10 mouse cellular contexts compared by ENCODE assay signal in genomic region chr7:70325381-70325780, GRCm38 (mm10). TPM values are rescaled to one million over a fixed set of nuclear protein-coding genes. Genes with fewer than 3 reads are reported as not detected.
DNase-seq lines count a peak whose midpoint lies in the region; ATAC-seq and TF ChIP-seq lines count a peak whose summit lies in the region.
"Had no signal": no experiment of that assay in that cellular context is flagged by ENCODE, and none has a peak within 500 bp of the region (broad histone marks: within the 10 kb centered on the region; RNA-seq: fewer than 3 reads in every experiment).

No protein-coding gene starts in this region.

- ATAC-seq in lung, embryonic 14.5 days (ENCODE audit: insufficient read depth): no peak
- ATAC-seq in hindbrain, postnatal 0 days: no peak
- no peak for ATAC-seq in inflammation-experienced regulatory T-cells, adult 6 months

- peaks cover 54% of the 10 kb centered on the region for H3K27me3 ChIP-seq in lung, embryonic 14.5 days (ENCODE audit: insufficient read depth, low read length)
- peaks cover 98% of the 10 kb centered on the region for H3K27me3 ChIP-seq in embryonic facial prominence, embryonic 10.5 days (replicated peaks; ENCODE audit: low read depth, poor library complexity, severe bottlenecking)
- H3K27me3 ChIP-seq in hindbrain, postnatal 0 days (ENCODE audit: insufficient read depth, low read length): peaks cover 62% of the 10 kb centered on the region

- WGBS in lung, embryonic 14.5 days: 6% methylated on average over 18 of the region's 18 CpGs
- WGBS in lung, adult 2 months: 20% methylated on average over 18 of the region's 18 CpGs
- WGBS in embryonic facial prominence, embryonic 10.5 days: under 1% methylated on average over 18 of the region's 18 CpGs
- 6% methylated on average over 18 of the region's 18 CpGs for WGBS in hindbrain, postnatal 0 days

- no peak for DNase-seq in lung, embryonic 14.5 days
- DNase-seq in lung, adult 2 months: no peak
- DNase-seq in embryonic facial prominence, embryonic 10.5 days (ENCODE audit: low spot score): peak; percentile 63
- no peak for DNase-seq in hindbrain, postnatal 0 days (ENCODE audit: low spot score)
- DNase-seq in retina, postnatal 1 day: peak; percentile 36
- DNase-seq in urinary bladder, adult 2 months (ENCODE audit: low spot score): no peak
- no peak for DNase-seq in left cerebral cortex, adult 9 months (ENCODE audit: low spot score in 2 of 2)

- peak overlapping the region; percentile 10; the same call in 1 of the 2 replicates for H3K4me3 ChIP-seq in lung, embryonic 14.5 days (ENCODE audit: low read depth, low read length)
- H3K4me3 ChIP-seq in lung, adult 2 months (replicated peaks; ENCODE audit: extremely low read depth, low read depth, low read length): no peak overlapping the region
- H3K4me3 ChIP-seq in embryonic facial prominence, embryonic 10.5 days: peak overlapping the region; percentile 41
- peak overlapping the region; percentile 8; the same call in 1 of the 2 replicates for H3K4me3 ChIP-seq in hindbrain, postnatal 0 days (ENCODE audit: low read length)

- no peak for TF ChIP-seq POLR2A in lung, adult 2 months (IDR thresholded peaks at IDR 0.05; ENCODE audit: borderline replicate concordance, extremely low read depth, low read depth, low read length)

- H3K27ac ChIP-seq in lung, embryonic 14.5 days (ENCODE audit: low read depth): no peak overlapping the region
- peak overlapping the region; percentile 63 for H3K27ac ChIP-seq in embryonic facial prominence, embryonic 10.5 days (replicated peaks)
- no peak overlapping the region for H3K27ac ChIP-seq in hindbrain, postnatal 0 days

- H3K9me3 ChIP-seq in lung, embryonic 14.5 days (ENCODE audit: low read depth, low read length): no peaks in the 10 kb centered on the region
- no peaks in the 10 kb centered on the region for H3K9me3 ChIP-seq in embryonic facial prominence, embryonic 10.5 days
- H3K9me3 ChIP-seq in hindbrain, postnatal 0 days (ENCODE audit: low read length): no peaks in the 10 kb centered on the region

- H3K4me1 ChIP-seq in lung, embryonic 14.5 days (ENCODE audit: insufficient read depth): no peaks in the 10 kb centered on the region
- no peaks in the 10 kb centered on the region for H3K4me1 ChIP-seq in lung, adult 2 months (ENCODE audit: control insufficient read depth, insufficient read depth, low read length)
- H3K4me1 ChIP-seq in embryonic facial prominence, embryonic 10.5 days: peaks cover 47% of the 10 kb centered on the region
- no peaks in the 10 kb centered on the region for H3K4me1 ChIP-seq in hindbrain, postnatal 0 days (ENCODE audit: insufficient read depth, low read length)

- no peaks in the 10 kb centered on the region for H3K36me3 ChIP-seq in lung, embryonic 14.5 days (ENCODE audit: insufficient read depth)
- no peaks in the 10 kb centered on the region for H3K36me3 ChIP-seq in embryonic facial prominence, embryonic 10.5 days (replicated peaks)
- H3K36me3 ChIP-seq in hindbrain, postnatal 0 days (ENCODE audit: insufficient read depth, low read length): no peaks in the 10 kb centered on the region

- no peak for TF ChIP-seq CTCF in lung, embryonic 14.5 days (IDR thresholded peaks at IDR 0.05; ENCODE audit: low read depth)
- no peak for TF ChIP-seq CTCF in lung, adult 2 months (IDR thresholded peaks at IDR 0.05; ENCODE audit: insufficient read depth, low read length)
- TF ChIP-seq CTCF in hindbrain, postnatal 0 days (IDR thresholded peaks at IDR 0.05; ENCODE audit: low read depth): no peak

- H3K9ac ChIP-seq in lung, embryonic 14.5 days: no peak overlapping the region
- no peak overlapping the region for H3K9ac ChIP-seq in hindbrain, postnatal 0 days (replicated peaks; ENCODE audit: low read length)

- peak overlapping the region; percentile 32 for H3K4me2 ChIP-seq in lung, embryonic 14.5 days
- H3K4me2 ChIP-seq in hindbrain, postnatal 0 days (ENCODE audit: low read depth, low read length): peak overlapping the region; percentile 26

RNA-seq across cellular contexts. Expression of gene Nr2f2, which starts 41.2 kb away (rescaled TPM):
- polyA plus RNA-seq in lung, embryonic 14.5 days (2014; fragmentation: Nextera tagmentation; extraction: Ambion mirVana): 142 and 146 TPM in 2 replicates
- 231 and 263 TPM in 2 replicates for polyA plus RNA-seq in lung, adult 2 months (2012; rRNA removed)
- polyA plus RNA-seq in embryonic facial prominence, embryonic 10.5 days (2016; fragmentation: Nextera tagmentation; extraction: Ambion mirVana): 89.7 and 99.8 TPM in 2 replicates
- 33.2 and 43.1 TPM in 2 replicates for total RNA-seq in hindbrain, postnatal 0 days (2014; rRNA removed)
- polyA plus RNA-seq in hindbrain, postnatal 0 days (2015; fragmentation: Nextera tagmentation; extraction: Ambion mirVana): 74.2 and 75.4 TPM in 2 replicates
- 118 and 128 TPM in 2 replicates for polyA plus RNA-seq in urinary bladder, adult 2 months (2012; rRNA removed)
- polyA plus RNA-seq in inflammation-experienced regulatory T-cells, adult 6 months (2017; shearing (Covaris generic)): under 1 TPM in 1 of 3 experiments, not detected in 2; 0.32 TPM
- total RNA-seq: common myeloid progenitor, adult 5-6 weeks; hematopoietic stem cell, adult 5-6 weeks had no signal

Comparison
In these comparisons a context has a peak if more than half of its experiments do, and no peak if none do; other contexts are left out.
1. DNase-seq: peak in embryonic facial prominence, embryonic 10.5 days (single experiment) and retina, postnatal 1 day (single experiment); none in lung, embryonic 14.5 days (single experiment), lung, adult 2 months (single experiment), hindbrain, postnatal 0 days (single experiment), urinary bladder, adult 2 months (single experiment) and left cerebral cortex, adult 9 months (0 of 2).
2. RNA of gene Nr2f2, which starts 41.2 kb away (polyA plus RNA-seq): 231 to 263 TPM in lung, adult 2 months, 142 to 146 TPM in lung, embryonic 14.5 days, 118 to 128 TPM in urinary bladder, adult 2 months, 89.7 to 99.8 TPM in embryonic facial prominence, embryonic 10.5 days and 74.2 to 75.4 TPM in hindbrain, postnatal 0 days; 0.32 TPM in inflammation-experienced regulatory T-cells, adult 6 months; every median in the first group is over 10 times any median in the second.